Mouse (Mus musculus) ES-E14 (cell line): ENCODE measurements at regions not wholly inside any gene's neighbourhood (a gene's known extent, or its start where the extent isn't known, plus 50 kb on each side); places are given as distances from the start of the nearest gene placed in this dataset.

ENCODE experiments used
- DNase-seq: peaks from one replicate; pipeline ENCODE4 v3.0.0-alpha.2; 2013; ENCODE audit warnings: low read depth, low spot score
- H3K27ac ChIP-seq: 2 replicates; pipeline ENCODE4 v1.5.1; 2012; ENCODE audit warnings: low read depth, mild to moderate bottlenecking, low read length, moderate library complexity, mixed read lengths; ENCODE audit not compliant: poor library complexity, insufficient read depth, severe bottlenecking
- H3K36me3 ChIP-seq: 2 replicates; pipeline ENCODE4 v1.6.1; 2012; ENCODE audit warnings: mild to moderate bottlenecking, low read length, moderate library complexity, mixed read lengths; ENCODE audit not compliant: control insufficient read depth, poor library complexity, insufficient read depth, severe bottlenecking
- H3K4me1 ChIP-seq, 2 experiments: fragments of 150-350 bp in 1 of 2; sonication (generic) in 1 of 2; 2 replicates each; pipeline ENCODE4 v1.6.1; 2012; ENCODE audit warnings: low read length in 2 of 2, mild to moderate bottlenecking in 1 of 2, mixed read lengths in 1 of 2; ENCODE audit not compliant: control insufficient read depth in 2 of 2, insufficient read depth in 2 of 2, poor library complexity in 1 of 2
- H3K4me3 ChIP-seq, 2 experiments: fragments of 150-350 bp in 1 of 2; sonication (generic) in 1 of 2; 2 replicates each; pipeline ENCODE4 v1.5.1; 2012; ENCODE audit warnings: low read length in 2 of 2, low read depth in 1 of 2, mild to moderate bottlenecking in 1 of 2, mixed read lengths in 1 of 2; ENCODE audit not compliant: insufficient read depth in 1 of 2, poor library complexity in 1 of 2, severe bottlenecking in 1 of 2
- H3K9ac ChIP-seq: 2 replicates; pipeline ENCODE4 v1.6.1; 2012; ENCODE audit warnings: low read depth, mild to moderate bottlenecking, low read length, mixed read lengths; ENCODE audit not compliant: poor library complexity, insufficient read depth, severe bottlenecking
- H3K9me3 ChIP-seq: fragments of 150-350 bp; sonication (generic); 2 replicates; pipeline ENCODE4 v1.6.1; 2012; ENCODE audit warnings: low read depth, mild to moderate bottlenecking, low read length; ENCODE audit not compliant: control insufficient read depth, insufficient read depth
- CHD2 ChIP-seq: IDR thresholded peaks from 2 replicates; pipeline ENCODE4 v1.6.1; 2014; ENCODE audit warnings: mild to moderate bottlenecking, low read depth, low read length, inconsistent platforms
- HCFC1 ChIP-seq: IDR thresholded peaks from 2 replicates; pipeline ENCODE4 v1.6.1; 2012; ENCODE audit warnings: low read length, inconsistent platforms, borderline replicate concordance; ENCODE audit not compliant: insufficient read depth
- MAFK ChIP-seq: IDR thresholded peaks from 2 replicates; pipeline ENCODE4 v1.6.1; 2014; ENCODE audit warnings: mild to moderate bottlenecking, low read depth, low read length, inconsistent platforms; ENCODE audit not compliant: insufficient read depth
- ZC3H11A ChIP-seq: IDR thresholded peaks from 2 replicates; pipeline ENCODE4 v1.6.1; 2012; ENCODE audit warnings: low read depth, mild to moderate bottlenecking, inconsistent platforms, low read length, borderline replicate concordance
- ZNF384 ChIP-seq: IDR thresholded peaks from 2 replicates; pipeline ENCODE4 v1.6.1; 2012; ENCODE audit warnings: low read depth, low read length, inconsistent platforms
- in situ Hi-C, 2 experiments: fragments of 600-800 bp; cut with MboI; formaldehyde crosslinking; loops; one replicate each; pipeline ENCODE4 v1.15.1; 2025; ENCODE audit warnings: low sequenced_read_pairs in 2 of 2, inconsistent platforms in 1 of 2; ENCODE audit not compliant: unreplicated experiment in 2 of 2

GRCm38 (mm10) chr13:3746524-3746923 lies 57.6 kb downstream of the Calml3 start:
- H3K9ac ChIP-seq, result no peak overlapping the region
- no peak for TF ChIP-seq ZC3H11A
- TF ChIP-seq MAFK, result no peak
- TF ChIP-seq ZNF384, result no peak
- no peak for TF ChIP-seq HCFC1
- TF ChIP-seq CHD2, result no peak
- no peak overlapping the region for H3K4me3 ChIP-seq
- H3K36me3 ChIP-seq, result no peaks in the 10 kb centered on the region
- H3K4me1 ChIP-seq, result peaks cover 0 to 1% of the 10 kb centered on the region in 2 experiments; a peak in 1 of 4 replicates
- in situ Hi-C loops, result no loop called here
- H3K9me3 ChIP-seq, result no peaks in the 10 kb centered on the region
- no peak overlapping the region; the same call in 1 of the 2 replicates for H3K27ac ChIP-seq
- peak; percentile 24 for DNase-seq

- Histone ChIP-seq H3K36me3 (no peaks in the 10 kb centered on the region), H3K9ac (no peak overlapping the region), H3K27ac (no peak overlapping the region), H3K4me3 (no peak overlapping the region), H3K4me1 (peaks cover 0 to 1% of the 10 kb centered on the region in 2 experiments; a peak in 1 of 4 replicates), H3K9me3 (no peaks in the 10 kb centered on the region)
- no peak for DNase-seq
- in situ Hi-C loops, result no loop called here
- TF ChIP-seq MAFK, result no peak
- no peak for TF ChIP-seq HCFC1
- TF ChIP-seq ZNF384, result no peak
- no peak for TF ChIP-seq CHD2
- TF ChIP-seq ZC3H11A, result no peak
Observed at GRCm38 (mm10) chr13:3744870-3745269, 59.2 kb downstream of the Calml3 start.

DNA sequence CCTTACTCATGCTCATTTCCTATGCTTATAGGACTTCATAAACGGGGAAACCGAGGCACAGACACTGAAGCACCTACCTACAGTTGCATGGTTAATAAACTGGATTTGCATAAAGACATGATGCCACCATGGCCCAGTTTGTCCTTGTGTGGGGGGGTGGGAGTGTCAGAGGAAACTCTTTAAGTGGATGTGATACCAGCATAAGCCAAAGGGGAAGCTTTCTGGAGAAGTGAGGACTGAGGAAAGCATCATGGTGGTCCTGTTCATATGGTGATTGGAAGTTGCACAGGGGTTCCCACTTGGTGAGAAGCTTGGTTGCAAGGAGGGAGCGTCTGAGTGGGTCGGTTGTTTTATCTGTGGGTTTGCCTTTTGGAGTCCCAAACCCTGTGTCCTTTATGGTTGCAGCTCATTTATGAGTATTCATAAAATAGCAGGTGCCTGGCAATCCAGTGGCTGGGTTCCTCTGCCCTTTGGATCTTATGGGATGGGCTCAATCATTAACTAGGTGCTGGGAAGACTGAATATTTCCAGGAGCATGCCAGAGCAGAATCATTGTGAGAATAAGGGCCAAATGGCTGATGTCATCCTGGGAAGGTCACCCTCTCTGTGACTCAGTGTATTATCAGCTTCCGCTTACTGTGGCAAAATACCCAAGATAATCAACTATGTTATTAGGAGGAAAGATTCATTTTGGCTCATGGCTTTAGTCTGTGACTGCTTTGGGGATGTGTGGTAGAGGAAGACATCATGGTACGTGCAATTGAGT lies 60.2 kb downstream of the Calml3 start:
- Histone ChIP-seq H3K4me3 (no peak overlapping the region), H3K9ac (no peak overlapping the region), H3K36me3 (no peaks in the 10 kb centered on the region), H3K4me1 (peaks cover 0 to 1% of the 10 kb centered on the region in 2 experiments; a peak in 1 of 4 replicates), H3K9me3 (no peaks in the 10 kb centered on the region), H3K27ac (no peak overlapping the region; the same call in 1 of the 2 replicates)
- in situ Hi-C loops, result no loop called here
- DNase-seq, result no peak
- no peak for TF ChIP-seq MAFK
- TF ChIP-seq ZNF384, result no peak
- no peak for TF ChIP-seq ZC3H11A

- no peak overlapping the region for H3K4me3 ChIP-seq
- H3K4me1 ChIP-seq, result peaks cover 0 to 1% of the 10 kb centered on the region in 2 experiments; a peak in 1 of 4 replicates
- H3K27ac ChIP-seq, result no peak overlapping the region
- DNase-seq, result no peak
- no peak overlapping the region for H3K9ac ChIP-seq
- no peaks in the 10 kb centered on the region for H3K9me3 ChIP-seq
- H3K36me3 ChIP-seq, result no peaks in the 10 kb centered on the region
- TF ChIP-seq ZC3H11A (no peak), MAFK (no peak), ZNF384 (no peak), HCFC1 (no peak), CHD2 (no peak)
- in situ Hi-C loops, result no loop called here
Observed at GRCm38 (mm10) chr13:3742763-3743401, 61.2 kb downstream of the Calml3 start.
